Mouse (Mus musculus) activated CD4-positive, CD25-positive, alpha-beta regulatory T cell, adult 4 months (primary cell): ENCODE measurements around the gene Kifc3. TPM values are rescaled to one million over a fixed set of nuclear protein-coding genes. Genes with fewer than 3 reads are reported as not detected.

Source experiments
- ATAC-seq: one replicate; pipeline ENCODE4 v1.8.0; 2017
- polyA plus RNA-seq, 2 experiments: library from polyadenylated mRNA; unstranded; fragments of 100-300 nt; shearing (Covaris generic); gene quantifications; one replicate each; pipeline ENCODE4 v1.2.1; 2017

Kifc3 gene
- polyA plus RNA-seq, 2 experiments from 2014 or later = 1.3 TPM; not detected in 1

DNA sequence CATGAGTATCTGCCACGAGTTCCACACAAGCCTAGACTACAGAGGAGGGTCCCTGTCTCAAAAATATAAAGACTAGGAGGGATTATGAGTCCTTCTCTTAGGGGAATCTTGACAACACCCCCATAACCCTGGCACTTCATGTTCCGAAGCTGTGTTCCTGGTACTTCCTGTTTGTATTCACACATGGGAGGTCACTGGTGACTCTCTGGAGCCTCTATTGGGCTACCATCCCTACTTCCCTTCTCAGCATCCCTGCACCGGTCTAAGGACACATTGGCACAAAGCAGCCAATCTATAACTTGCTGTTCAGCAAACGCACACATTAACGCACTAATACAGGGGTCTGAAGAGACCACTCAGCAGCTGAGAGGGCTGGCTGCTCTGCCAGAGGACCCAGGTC, 70.6 kb downstream of the Kifc3 start:
- no peak for ATAC-seq

- no peak for ATAC-seq
These were observed 71.6 kb downstream of the Kifc3 start for GRCm38 (mm10) chr8:95130966-95131537.

- no peak for ATAC-seq
These were observed 73.8 kb downstream of the Kifc3 start for GRCm38 (mm10) chr8:95128750-95129260.

- ATAC-seq = no peak
These were observed 75.0 kb downstream of the Kifc3 start for GRCm38 (mm10) chr8:95127658-95128057.

DNA sequence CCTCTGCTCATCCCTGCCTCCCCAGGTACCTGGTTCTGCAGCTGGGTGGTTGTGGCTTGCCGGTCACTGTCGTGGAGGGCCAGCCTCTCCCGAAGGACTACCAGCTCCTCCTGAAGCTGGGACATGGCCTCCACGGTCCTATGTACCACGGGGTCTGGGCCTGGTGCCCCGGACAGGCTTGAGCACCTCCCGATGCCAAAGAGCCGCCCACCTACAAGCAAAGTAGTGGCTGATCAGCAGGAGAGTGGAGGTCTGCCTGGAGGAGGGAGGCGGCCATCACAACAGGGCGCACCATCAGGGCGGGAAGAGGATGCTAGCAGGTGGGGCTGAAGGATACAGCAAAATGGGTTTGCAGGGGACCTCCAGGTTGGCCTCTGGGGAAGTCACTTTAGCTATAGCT, 76.1 kb downstream of the Kifc3 start:
- no peak for ATAC-seq

DNA sequence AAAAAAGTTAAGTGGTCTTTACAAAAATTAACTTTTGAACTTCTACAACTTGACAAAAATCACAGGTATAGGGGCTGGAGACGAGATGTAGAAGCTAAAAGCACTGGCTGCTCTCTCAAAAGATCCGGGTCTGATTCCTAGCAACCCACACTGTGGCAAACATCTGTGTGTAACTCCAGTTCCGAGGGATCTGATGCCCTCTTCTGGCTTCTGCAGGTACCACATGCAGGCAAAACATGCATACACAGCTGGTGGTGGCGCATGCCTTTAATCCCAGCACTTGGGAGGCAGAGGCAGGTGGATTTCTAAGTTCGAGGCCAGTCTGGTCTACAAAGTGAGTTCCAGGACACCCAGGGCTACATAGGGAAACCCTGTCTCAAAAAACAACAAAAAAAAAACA, 79.2 kb downstream of the Kifc3 start:
- ATAC-seq = no peak

DNA sequence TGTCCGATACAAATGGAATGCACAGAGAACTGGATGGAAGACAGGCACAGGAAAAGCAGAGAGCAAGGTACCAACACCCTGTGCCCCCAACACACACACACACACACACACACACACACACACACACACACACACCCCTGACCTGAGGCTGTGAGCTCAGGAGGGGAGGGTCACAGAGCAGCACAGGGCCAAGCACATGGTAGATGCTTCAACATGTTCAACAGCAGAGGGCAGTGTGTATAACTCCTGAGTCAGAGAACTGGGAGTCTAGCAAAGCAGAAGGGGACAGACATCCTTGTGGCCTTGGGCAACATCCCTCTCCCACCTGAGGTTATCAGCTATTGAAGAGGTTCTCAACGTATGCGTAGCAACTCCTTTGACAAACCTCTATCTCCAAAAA, 88.9 kb downstream of the Kifc3 start:
- ATAC-seq = no peak

DNA sequence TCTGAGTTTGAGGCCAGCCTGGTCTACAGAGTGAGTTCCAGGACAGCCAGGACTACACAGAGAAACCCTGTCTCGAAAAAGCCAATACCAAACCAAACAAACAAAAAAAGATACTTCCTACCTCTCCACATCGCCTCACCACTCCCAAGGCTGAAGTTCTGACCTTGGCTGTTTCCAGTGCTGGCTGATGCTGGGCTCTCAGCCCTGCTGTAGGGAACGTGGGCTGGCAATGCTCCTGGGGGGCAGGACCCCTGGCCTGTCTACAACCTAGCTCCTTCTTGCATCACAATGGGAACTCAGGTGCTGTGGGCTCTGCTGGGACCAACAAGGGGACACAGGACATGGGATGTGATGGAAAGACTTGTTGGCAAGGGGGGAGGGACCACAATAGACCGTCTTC, 89.5 kb downstream of the Kifc3 start:
- ATAC-seq = no peak

- ATAC-seq = no peak
These were observed 90.0 kb downstream of the Kifc3 start for GRCm38 (mm10) chr8:95112594-95112993.

DNA sequence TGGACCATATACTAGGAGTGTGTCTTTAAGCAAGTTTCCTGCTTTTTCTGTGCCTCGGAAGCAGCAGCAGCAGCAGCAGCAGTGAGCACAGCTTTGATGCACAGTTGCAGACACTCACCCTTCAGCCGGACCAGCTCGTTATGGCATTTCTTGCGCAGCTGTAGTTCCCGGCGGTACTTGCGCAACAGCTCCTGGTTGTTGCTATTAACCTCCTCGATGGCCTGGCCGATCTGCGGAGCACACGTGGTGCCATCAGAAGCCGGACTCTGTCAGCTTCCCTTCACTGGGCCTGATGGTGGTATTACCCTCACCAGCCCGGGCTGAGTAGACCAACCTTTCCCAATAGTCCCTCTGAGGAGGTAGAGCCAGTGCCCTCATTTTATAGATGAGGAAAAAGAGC, 95.3 kb downstream of the Kifc3 start:
- ATAC-seq = no peak

DNA sequence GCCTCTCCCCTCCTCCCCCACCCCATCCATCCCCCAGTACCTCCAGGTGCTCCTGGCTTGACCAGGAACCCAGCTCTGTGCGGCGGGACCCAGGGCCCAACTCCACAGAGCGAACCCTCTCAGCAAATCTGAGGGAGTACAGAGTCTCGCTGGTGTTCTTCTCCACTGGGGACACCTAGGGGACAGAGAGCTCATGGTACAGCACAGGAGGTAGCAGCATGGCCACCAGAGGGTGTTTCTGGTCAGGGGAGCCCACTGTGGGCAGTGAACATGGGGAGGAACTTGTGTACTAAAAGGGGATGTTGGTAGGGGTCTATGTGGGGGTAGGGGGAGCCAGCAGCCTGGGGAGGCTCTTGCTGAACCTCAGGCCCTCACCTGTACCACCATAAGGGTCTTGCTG, 100.6 kb downstream of the Kifc3 start:
- ATAC-seq = no peak

DNA sequence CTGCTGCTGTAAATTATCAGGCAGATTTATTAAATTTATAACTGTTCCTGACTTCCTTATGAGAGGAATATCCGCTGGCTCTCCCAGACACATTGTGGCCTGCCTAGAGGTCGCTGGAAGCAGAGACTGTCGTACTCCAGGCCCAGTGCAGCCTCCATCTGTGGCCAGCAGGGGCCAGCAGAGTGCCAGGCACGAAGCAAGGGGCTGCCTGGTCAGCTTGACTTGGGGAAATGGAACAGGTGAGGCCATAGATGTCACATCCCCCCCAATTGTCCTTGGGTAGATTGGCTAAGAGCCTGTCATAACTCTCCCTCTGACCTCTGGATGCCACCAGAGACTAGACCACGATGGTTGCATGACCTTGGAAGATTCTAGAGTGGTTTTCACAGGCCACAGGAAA, 103.6 kb downstream of the Kifc3 start:
- ATAC-seq = no peak

GRCm38 (mm10) chr8:95093574-95093973, 109.0 kb downstream of the Kifc3 start:
- no peak for ATAC-seq

DNA sequence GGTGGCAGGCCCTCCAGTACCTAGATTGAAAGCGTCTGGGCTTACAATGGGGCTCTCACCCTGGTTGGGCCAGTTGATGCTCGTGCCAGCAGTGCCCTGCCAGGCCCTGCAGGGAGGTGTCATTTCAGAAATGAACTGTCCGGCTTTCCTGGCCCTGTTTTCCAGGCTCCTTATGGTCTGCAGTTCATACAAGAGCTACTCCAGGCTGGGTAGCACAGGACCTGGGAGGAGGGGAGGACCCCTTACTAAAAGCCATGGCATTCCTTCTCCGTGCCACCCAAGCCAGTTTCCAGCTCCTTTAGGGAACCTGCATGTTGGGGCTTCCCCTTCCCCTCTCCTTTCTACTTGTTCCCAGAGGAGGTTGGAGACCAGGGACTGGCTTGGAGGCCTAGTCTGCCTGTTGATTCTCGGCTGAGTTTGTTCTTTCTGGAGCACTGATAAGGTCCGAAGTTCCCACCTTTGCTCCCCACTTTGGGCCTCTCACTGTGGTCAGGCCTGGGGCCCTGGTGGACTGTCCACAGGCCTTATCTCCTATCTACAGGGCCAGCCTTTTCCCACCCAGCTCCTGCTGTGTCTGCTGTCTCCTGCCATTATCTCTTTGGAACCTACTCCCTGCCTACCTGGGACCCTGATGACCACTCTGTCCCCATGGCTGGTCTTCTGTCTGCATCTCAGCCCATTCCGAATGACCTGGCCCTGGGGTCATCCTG, 117.0 kb downstream of the Kifc3 start:
- no peak for ATAC-seq

DNA sequence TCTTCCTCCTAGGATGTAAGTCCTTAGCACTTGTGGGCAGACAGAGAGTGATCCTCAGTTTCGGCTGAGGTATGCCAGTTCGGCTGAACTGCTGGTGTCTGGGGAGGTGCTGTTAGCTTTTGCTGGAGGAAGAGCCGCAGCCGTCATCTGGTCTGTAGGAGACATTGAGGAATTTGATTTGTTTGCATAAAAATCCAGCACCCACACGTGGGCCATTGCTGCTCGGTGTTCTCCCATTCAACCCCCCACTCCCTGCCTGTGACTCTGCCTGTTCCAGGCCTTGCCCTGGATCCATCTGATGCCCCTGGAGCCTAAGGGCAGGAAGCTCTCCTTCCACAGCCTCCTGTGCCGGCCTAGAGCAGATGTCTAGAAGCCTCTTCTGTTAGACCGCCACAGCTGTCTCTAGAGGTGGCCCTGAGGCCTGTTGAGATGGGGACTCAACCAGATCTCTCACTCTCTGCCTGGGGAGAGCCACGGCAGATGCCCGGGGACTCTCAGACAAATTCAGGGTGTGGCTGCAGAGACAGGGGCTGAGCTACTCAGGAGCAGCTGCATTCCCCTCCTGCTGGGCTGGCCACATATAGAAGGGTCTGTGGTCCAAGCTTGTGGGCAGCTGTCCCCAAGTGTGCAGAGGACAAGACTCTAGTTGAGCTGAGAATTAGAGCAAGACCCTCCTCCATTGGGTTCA, 117.7 kb downstream of the Kifc3 start:
- ATAC-seq = no peak

- no peak for ATAC-seq
These were observed 118.4 kb downstream of the Kifc3 start for GRCm38 (mm10) chr8:95084261-95084660.

DNA sequence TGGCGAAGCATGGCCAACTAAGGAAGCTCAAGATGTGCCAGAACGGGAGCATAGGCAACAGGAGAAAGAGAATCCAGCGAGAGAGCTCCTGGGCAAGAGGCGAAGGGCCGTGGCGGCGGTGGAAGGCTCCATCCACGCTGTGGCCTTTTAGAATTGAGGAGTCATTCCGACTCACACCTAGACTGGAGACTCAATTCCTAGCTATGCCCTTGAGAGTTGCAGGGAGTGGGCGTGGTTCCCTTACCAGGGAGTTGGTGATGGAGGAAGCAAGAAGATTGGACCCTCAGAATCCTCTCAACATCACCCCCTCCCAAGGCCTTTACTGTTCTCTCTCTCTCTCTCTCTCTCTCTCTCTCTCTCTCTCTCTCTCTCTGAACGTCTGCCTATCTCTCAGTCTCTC, 121.0 kb downstream of the Kifc3 start:
- ATAC-seq = no peak

- peak; percentile 96 for ATAC-seq
These were observed 122.0 kb downstream of the Kifc3 start, which contains the start of gene Katnb1 for GRCm38 (mm10) chr8:95080381-95081341. Katnb1 (plus strand) TSS chr8:95081186.

GRCm38 (mm10) chr8:95079305-95079704, 123.3 kb downstream of the Kifc3 start:
- no peak for ATAC-seq

GRCm38 (mm10) chr8:95078055-95078454, 124.6 kb downstream of the Kifc3 start:
- no peak for ATAC-seq

- no peak for ATAC-seq
These were observed 126.5 kb downstream of the Kifc3 start for GRCm38 (mm10) chr8:95076151-95076550.

GRCm38 (mm10) chr8:95075504-95075903, 127.1 kb downstream of the Kifc3 start:
- no peak for ATAC-seq

DNA sequence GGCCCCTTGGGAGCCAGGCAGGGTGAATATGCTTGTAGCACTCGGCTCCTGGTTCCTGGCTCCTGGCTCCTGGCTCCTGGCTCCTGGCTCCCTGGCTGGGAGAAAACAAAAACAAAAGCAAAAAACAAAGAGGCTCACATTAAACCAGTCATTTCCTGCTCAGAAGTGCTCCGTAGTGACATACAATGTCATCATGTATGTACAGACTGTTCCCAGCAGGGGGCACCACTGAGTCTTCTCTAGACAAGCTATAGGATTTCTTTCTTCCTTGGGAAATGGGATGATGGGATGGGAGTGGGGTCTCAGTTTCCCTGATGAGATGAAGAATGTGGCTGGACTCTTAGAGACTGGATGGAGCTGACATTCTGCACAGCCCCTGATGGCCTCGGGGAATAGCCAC, 135.0 kb downstream of the Kifc3 start:
- ATAC-seq = peak; percentile 40
